Mouse (Mus musculus): ENCODE measurements around the gene Olfr491. TPM values are rescaled to one million over a fixed set of nuclear protein-coding genes. Genes with fewer than 3 reads are reported as not detected.

The Olfr491 gene
- polyA plus RNA-seq (2015; fragmentation: Nextera tagmentation; extraction: Ambion mirVana), result not detected in 2 replicates

- H3K9me3 ChIP-seq (ENCODE audit: low read length), result no peaks in the 10 kb centered on the region
- H3K9ac ChIP-seq (replicated peaks), result no peak within 1 kb of the TSS
- TF ChIP-seq CTCF (IDR thresholded peaks at IDR 0.05; ENCODE audit: low read depth) (no peak), EP300 (IDR thresholded peaks at IDR 0.05; ENCODE audit: low read depth) (no peak)
- H3K27ac ChIP-seq (ENCODE audit: low read depth), result no peak within 1 kb of the TSS
- 47% methylated on average over 1 of the region's 1 CpGs for WGBS (ENCODE audit: insufficient replicate concordance)
- H3K36me3 ChIP-seq (replicated peaks; ENCODE audit: insufficient read depth, low read length), result no peaks in the 10 kb centered on the region
- no peak for DNase-seq
- H3K4me2 ChIP-seq (ENCODE audit: low read depth, low read length), result no peak within 1 kb of the TSS
- no peak within 1 kb of the TSS for H3K4me3 ChIP-seq (ENCODE audit: low read depth, low read length)
- H3K4me1 ChIP-seq (ENCODE audit: insufficient read depth), result no peaks in the 10 kb centered on the region
- ATAC-seq, result no peak
- H3K27me3 ChIP-seq (ENCODE audit: insufficient read depth, low read length), result no peaks in the 10 kb centered on the region
Observed at GRCm38 (mm10) chr7:108313151-108313550, at the start of gene Olfr491. Gene Olfr491 (plus strand): TSS chr7:108313451.

GRCm38 (mm10) chr7:108288834-108289233 lies 24.4 kb upstream of the Olfr491 start, which contains the start of gene Olfr490:
Gene Olfr490 (minus strand): TSS chr7:108288934.
- Histone ChIP-seq H3K4me2 (ENCODE audit: low read depth, low read length) (no peak within 1 kb of the TSS), H3K27ac (ENCODE audit: low read depth) (no peak within 1 kb of the TSS), H3K36me3 (replicated peaks; ENCODE audit: insufficient read depth, low read length) (no peaks in the 10 kb centered on the region), H3K9me3 (ENCODE audit: low read length) (no peaks in the 10 kb centered on the region), H3K4me1 (ENCODE audit: insufficient read depth) (no peaks in the 10 kb centered on the region), H3K4me3 (ENCODE audit: low read depth, low read length) (no peak within 1 kb of the TSS), H3K27me3 (ENCODE audit: insufficient read depth, low read length) (no peaks in the 10 kb centered on the region), H3K9ac (replicated peaks) (no peak within 1 kb of the TSS)
- ATAC-seq (no peak), DNase-seq (no peak)
- TF ChIP-seq EP300 (IDR thresholded peaks at IDR 0.05; ENCODE audit: low read depth) (no peak), CTCF (IDR thresholded peaks at IDR 0.05; ENCODE audit: low read depth) (no peak)

GRCm38 (mm10) chr7:108323574-108323973 lies 10.3 kb downstream of the Olfr491 start, which contains the start of gene Olfr492:
Gene Olfr492 (minus strand): TSS chr7:108323674.
- DNase-seq, result no peak
- WGBS (ENCODE audit: insufficient replicate concordance), result 68% methylated on average over 2 of the region's 2 CpGs
- ATAC-seq, result no peak

GRCm38 (mm10) chr7:108346879-108347278 lies 33.6 kb downstream of the Olfr491 start, which contains the start of gene Olfr493:
Gene Olfr493 (minus strand): TSS chr7:108346979.
- Histone ChIP-seq H3K9ac (replicated peaks) (no peak within 1 kb of the TSS), H3K27me3 (ENCODE audit: insufficient read depth, low read length) (no peaks in the 10 kb centered on the region), H3K9me3 (ENCODE audit: low read length) (no peaks in the 10 kb centered on the region), H3K36me3 (replicated peaks; ENCODE audit: insufficient read depth, low read length) (no peaks in the 10 kb centered on the region), H3K4me2 (ENCODE audit: low read depth, low read length) (no peak within 1 kb of the TSS), H3K4me1 (ENCODE audit: insufficient read depth) (no peaks in the 10 kb centered on the region), H3K27ac (ENCODE audit: low read depth) (no peak within 1 kb of the TSS), H3K4me3 (ENCODE audit: low read depth, low read length) (no peak within 1 kb of the TSS)
- ATAC-seq (no peak), DNase-seq (no peak)
- 50% methylated on average over 1 of the region's 1 CpGs for WGBS (ENCODE audit: insufficient replicate concordance)
- no peak for TF ChIP-seq CTCF (IDR thresholded peaks at IDR 0.05; ENCODE audit: low read depth)
- TF ChIP-seq EP300 (IDR thresholded peaks at IDR 0.05; ENCODE audit: low read depth), result no peak

More at GRCm38 (mm10) chr7:108323574-108323973, 10.3 kb downstream of the Olfr491 start, which contains the start of gene Olfr492:
- no peaks in the 10 kb centered on the region for H3K9me3 ChIP-seq (ENCODE audit: low read length)
- no peaks in the 10 kb centered on the region for H3K27me3 ChIP-seq (ENCODE audit: insufficient read depth, low read length)
- TF ChIP-seq CTCF (IDR thresholded peaks at IDR 0.05; ENCODE audit: low read depth) (no peak), EP300 (IDR thresholded peaks at IDR 0.05; ENCODE audit: low read depth) (no peak)
- H3K4me2 ChIP-seq (ENCODE audit: low read depth, low read length), result no peak within 1 kb of the TSS
- no peak within 1 kb of the TSS for H3K9ac ChIP-seq (replicated peaks)
- H3K4me3 ChIP-seq (ENCODE audit: low read depth, low read length), result no peak within 1 kb of the TSS
- no peak within 1 kb of the TSS for H3K27ac ChIP-seq (ENCODE audit: low read depth)
- H3K4me1 ChIP-seq (ENCODE audit: insufficient read depth), result no peaks in the 10 kb centered on the region
- no peaks in the 10 kb centered on the region for H3K36me3 ChIP-seq (replicated peaks; ENCODE audit: insufficient read depth, low read length)

- H3K9me3 ChIP-seq (ENCODE audit: low read length), result no peaks in the 10 kb centered on the region
- ATAC-seq (no peak), DNase-seq (no peak)
- H3K36me3 ChIP-seq (replicated peaks; ENCODE audit: insufficient read depth, low read length), result no peaks in the 10 kb centered on the region
- H3K9ac ChIP-seq (replicated peaks), result no peak within 1 kb of the TSS
- 62% methylated on average over 3 of the region's 3 CpGs for WGBS (ENCODE audit: insufficient replicate concordance)
- no peaks in the 10 kb centered on the region for H3K4me1 ChIP-seq (ENCODE audit: insufficient read depth)
- TF ChIP-seq EP300 (IDR thresholded peaks at IDR 0.05; ENCODE audit: low read depth) (no peak), CTCF (IDR thresholded peaks at IDR 0.05; ENCODE audit: low read depth) (no peak)
- no peak within 1 kb of the TSS for H3K4me3 ChIP-seq (ENCODE audit: low read depth, low read length)
- no peaks in the 10 kb centered on the region for H3K27me3 ChIP-seq (ENCODE audit: insufficient read depth, low read length)
- no peak within 1 kb of the TSS for H3K4me2 ChIP-seq (ENCODE audit: low read depth, low read length)
- H3K27ac ChIP-seq (ENCODE audit: low read depth), result no peak within 1 kb of the TSS
Observed at GRCm38 (mm10) chr7:108365035-108365434, 51.8 kb downstream of the Olfr491 start, which contains the start of gene Olfr494. Gene Olfr494 (plus strand): TSS chr7:108365335.

Other genes starting within 250 kb of the Olfr491 start
- gene Olfr480, start 246.1 kb upstream of the Olfr491 start, polyA plus RNA-seq (2015; fragmentation: Nextera tagmentation; extraction: Ambion mirVana), result not detected in 2 replicates
- not detected in 2 replicates for gene Olfr481, start 233.6 kb upstream of the Olfr491 start, polyA plus RNA-seq (2015; fragmentation: Nextera tagmentation; extraction: Ambion mirVana)
- not detected in 2 replicates for gene Olfr482, start 215.9 kb upstream of the Olfr491 start, polyA plus RNA-seq (2015; fragmentation: Nextera tagmentation; extraction: Ambion mirVana)
- gene Olfr483, start 212.6 kb upstream of the Olfr491 start, polyA plus RNA-seq (2015; fragmentation: Nextera tagmentation; extraction: Ambion mirVana), result not detected in 2 replicates
- gene Olfr484, start 186.0 kb upstream of the Olfr491 start, polyA plus RNA-seq (2015; fragmentation: Nextera tagmentation; extraction: Ambion mirVana), result not detected in 2 replicates
- not detected in 2 replicates for gene Olfr485, start 153.6 kb upstream of the Olfr491 start, polyA plus RNA-seq (2015; fragmentation: Nextera tagmentation; extraction: Ambion mirVana)
- not detected in 2 replicates for gene Olfr486, start 140.7 kb upstream of the Olfr491 start, polyA plus RNA-seq (2015; fragmentation: Nextera tagmentation; extraction: Ambion mirVana)
- not detected in 2 replicates for gene Olfr487, start 98.8 kb upstream of the Olfr491 start, polyA plus RNA-seq (2015; fragmentation: Nextera tagmentation; extraction: Ambion mirVana)
- not detected in 2 replicates for gene Olfr488, start 55.1 kb upstream of the Olfr491 start, polyA plus RNA-seq (2015; fragmentation: Nextera tagmentation; extraction: Ambion mirVana)
- gene Olfr490, start 24.5 kb upstream of the Olfr491 start, polyA plus RNA-seq (2015; fragmentation: Nextera tagmentation; extraction: Ambion mirVana), result not detected in 2 replicates
- gene Olfr492, start 10.2 kb downstream of the Olfr491 start, polyA plus RNA-seq (2015; fragmentation: Nextera tagmentation; extraction: Ambion mirVana), result not detected in 2 replicates
- not detected in 2 replicates for gene Olfr493, start 33.5 kb downstream of the Olfr491 start, polyA plus RNA-seq (2015; fragmentation: Nextera tagmentation; extraction: Ambion mirVana)
- gene Olfr494, start 51.9 kb downstream of the Olfr491 start, polyA plus RNA-seq (2015; fragmentation: Nextera tagmentation; extraction: Ambion mirVana), result not detected in 2 replicates
- not detected in 2 replicates for gene Olfr495, start 79.7 kb downstream of the Olfr491 start, polyA plus RNA-seq (2015; fragmentation: Nextera tagmentation; extraction: Ambion mirVana)
- not detected in 2 replicates for gene Olfr497, start 107.0 kb downstream of the Olfr491 start, polyA plus RNA-seq (2015; fragmentation: Nextera tagmentation; extraction: Ambion mirVana)
- gene Olfr498, start 151.9 kb downstream of the Olfr491 start, polyA plus RNA-seq (2015; fragmentation: Nextera tagmentation; extraction: Ambion mirVana), result not detected in 2 replicates
- gene Olfr502, start 211.6 kb downstream of the Olfr491 start, polyA plus RNA-seq (2015; fragmentation: Nextera tagmentation; extraction: Ambion mirVana), result not detected in 2 replicates
- not detected in 2 replicates for gene Olfr503, start 231.1 kb downstream of the Olfr491 start, polyA plus RNA-seq (2015; fragmentation: Nextera tagmentation; extraction: Ambion mirVana)